Mouse (Mus musculus): ENCODE measurements around the gene Tmem40. TPM values are rescaled to one million over a fixed set of nuclear protein-coding genes. Genes with fewer than 3 reads are reported as not detected.

Tmem40 gene
- polyA plus RNA-seq, 1 experiment from 2014 or later, result 2.2 TPM

DNA sequence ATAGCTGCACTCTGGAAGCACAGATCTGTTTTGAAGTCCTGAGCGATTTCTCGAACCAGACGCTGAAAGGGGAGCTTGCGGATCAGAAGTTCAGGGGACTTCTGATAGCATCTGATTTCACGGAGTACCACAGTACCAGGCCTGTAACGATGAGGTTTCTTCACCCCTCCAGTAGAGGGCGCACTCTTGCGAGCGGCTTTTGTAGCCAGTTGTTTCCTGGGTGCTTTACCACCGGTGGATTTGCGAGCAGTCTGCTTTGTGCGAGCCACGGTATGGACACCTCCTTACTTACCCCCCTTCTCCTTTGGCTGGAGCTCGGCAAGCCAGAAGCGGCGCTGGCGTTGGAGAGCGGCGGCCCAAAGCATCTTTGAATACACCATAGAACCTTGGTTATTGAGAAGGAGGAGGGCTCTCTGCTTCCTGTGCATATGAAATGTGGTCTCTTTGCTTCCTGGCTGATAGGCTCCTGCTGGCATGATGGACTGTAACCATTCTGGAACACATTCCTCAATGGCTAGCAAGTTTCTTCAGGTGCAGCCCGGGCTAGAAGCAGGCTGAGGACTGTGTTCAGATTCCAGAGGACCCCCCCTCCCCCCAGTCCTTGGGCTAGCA is 8.0 kb upstream of the Tmem40 start:
- DNase-seq (ENCODE audit: low spot score), result no peak

- DNase-seq (ENCODE audit: low spot score), result peak; percentile 50
Observed at GRCm38 (mm10) chr6:115768207-115768606, 6.0 kb upstream of the Tmem40 start.

GRCm38 (mm10) chr6:115767357-115767756 is 5.1 kb upstream of the Tmem40 start:
- no peak for DNase-seq (ENCODE audit: low spot score)

DNA sequence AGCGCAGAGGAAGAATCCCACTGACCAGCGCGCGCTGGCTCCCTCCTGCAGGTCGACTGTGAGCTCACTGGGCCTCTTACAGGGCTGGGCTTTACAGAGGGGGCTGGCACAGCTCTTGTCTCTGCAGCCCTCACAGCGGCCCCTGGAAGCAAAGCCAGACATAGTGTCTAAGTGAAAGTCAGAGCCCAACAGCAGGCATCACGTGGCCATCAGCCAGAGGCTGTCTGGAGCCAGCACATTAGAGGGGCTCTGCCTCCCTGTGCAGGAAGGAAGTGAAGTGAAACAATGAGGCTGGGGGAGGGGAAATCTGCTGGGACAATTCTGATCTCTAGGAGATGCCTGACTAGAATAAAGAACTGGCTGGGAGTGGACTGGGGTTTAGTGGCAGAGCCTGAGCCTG is 2.0 kb upstream of the Tmem40 start:
- DNase-seq (ENCODE audit: low spot score), result peak; percentile 78

- no peak for DNase-seq (ENCODE audit: low spot score)
Observed at GRCm38 (mm10) chr6:115760982-115761381, 1.2 kb downstream of the Tmem40 start.

GRCm38 (mm10) chr6:115760137-115760536 is 2.1 kb downstream of the Tmem40 start:
- no peak for DNase-seq (ENCODE audit: low spot score)

- no peak for DNase-seq (ENCODE audit: low spot score)
Observed at GRCm38 (mm10) chr6:115759461-115759860, 2.7 kb downstream of the Tmem40 start.

DNA sequence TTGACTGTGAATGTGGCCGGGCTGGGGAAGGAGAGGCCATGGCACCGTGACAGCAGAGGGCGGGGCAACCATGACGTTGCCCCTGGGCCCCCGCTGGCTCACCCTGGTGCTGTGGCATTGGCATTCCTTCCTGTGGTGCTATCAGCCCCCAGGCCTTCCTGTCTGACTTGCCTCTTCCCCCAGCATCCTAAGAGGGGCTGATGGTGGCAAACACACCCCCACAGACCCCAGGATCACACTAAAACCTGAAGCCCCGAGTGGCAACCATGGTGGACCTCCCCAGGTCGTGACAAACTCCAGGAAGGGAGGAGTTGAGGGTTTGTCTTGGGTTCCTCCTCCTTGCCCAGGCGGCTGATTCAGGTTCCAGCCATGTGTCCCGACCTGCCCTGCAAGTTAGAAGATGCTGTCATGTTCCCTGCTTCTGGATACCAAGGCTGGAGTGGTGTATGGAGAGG is 3.2 kb downstream of the Tmem40 start:
- DNase-seq (ENCODE audit: low spot score), result no peak

- DNase-seq (ENCODE audit: low spot score), result no peak
Observed at GRCm38 (mm10) chr6:115755536-115755935, 6.7 kb downstream of the Tmem40 start.

- no peak for DNase-seq (ENCODE audit: low spot score)
Observed at GRCm38 (mm10) chr6:115746326-115746725, 15.9 kb downstream of the Tmem40 start.

GRCm38 (mm10) chr6:115743569-115743968 is 18.6 kb downstream of the Tmem40 start:
- DNase-seq (ENCODE audit: low spot score), result peak; percentile 37

DNA sequence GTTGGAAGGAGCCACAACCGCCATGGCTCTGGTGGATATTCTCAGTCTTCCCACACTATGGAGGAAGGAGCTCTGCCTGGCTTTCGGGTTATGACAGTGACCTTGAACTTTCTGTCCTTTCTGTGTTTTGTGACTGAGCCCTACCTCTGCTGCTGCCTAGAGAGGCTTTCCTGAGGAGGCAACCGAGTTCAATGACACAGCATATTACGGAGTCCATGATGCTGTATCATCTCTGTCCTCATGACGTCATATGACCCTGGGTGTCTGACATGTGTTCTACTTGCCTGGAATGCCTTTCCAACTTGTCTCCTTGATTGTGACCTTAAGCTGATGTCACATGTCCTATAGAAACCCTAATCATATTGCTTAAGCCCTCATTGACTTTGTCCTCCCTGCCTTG is 23.2 kb downstream of the Tmem40 start:
- no peak for DNase-seq (ENCODE audit: low spot score)

- DNase-seq (ENCODE audit: low spot score), result peak; percentile 46
Observed at GRCm38 (mm10) chr6:115734909-115735308, 27.3 kb downstream of the Tmem40 start.

GRCm38 (mm10) chr6:115732341-115732928 is 29.8 kb downstream of the Tmem40 start:
- DNase-seq (ENCODE audit: low spot score), result no peak

- DNase-seq (ENCODE audit: low spot score), result no peak
Observed at GRCm38 (mm10) chr6:115730560-115731342, 31.5 kb downstream of the Tmem40 start.

DNA sequence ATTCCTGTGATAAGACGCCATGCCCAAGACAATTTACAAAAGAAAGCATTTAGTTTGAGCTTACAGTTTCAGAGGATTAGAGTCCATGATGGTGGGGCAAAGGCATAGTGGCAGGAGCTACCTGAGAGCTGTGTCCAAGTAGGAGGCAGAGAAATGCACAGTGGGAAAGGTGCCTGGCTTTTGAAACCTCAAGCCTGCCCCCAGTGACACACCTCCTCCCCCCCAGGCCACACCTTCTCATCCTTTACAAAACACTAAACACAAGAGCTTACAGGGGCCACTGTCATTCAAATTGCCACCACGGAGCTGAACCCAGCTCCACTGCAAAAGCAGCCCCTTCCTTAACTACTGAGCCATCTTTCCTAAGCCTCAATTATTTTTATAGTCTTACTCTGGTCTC is 34.6 kb downstream of the Tmem40 start:
- no peak for DNase-seq (ENCODE audit: low spot score)

- peak; percentile 69 for DNase-seq (ENCODE audit: low spot score)
Observed at GRCm38 (mm10) chr6:115727108-115727507, 35.1 kb downstream of the Tmem40 start.

GRCm38 (mm10) chr6:115722246-115722645 is 40.0 kb downstream of the Tmem40 start:
- no peak for DNase-seq (ENCODE audit: low spot score)

DNA sequence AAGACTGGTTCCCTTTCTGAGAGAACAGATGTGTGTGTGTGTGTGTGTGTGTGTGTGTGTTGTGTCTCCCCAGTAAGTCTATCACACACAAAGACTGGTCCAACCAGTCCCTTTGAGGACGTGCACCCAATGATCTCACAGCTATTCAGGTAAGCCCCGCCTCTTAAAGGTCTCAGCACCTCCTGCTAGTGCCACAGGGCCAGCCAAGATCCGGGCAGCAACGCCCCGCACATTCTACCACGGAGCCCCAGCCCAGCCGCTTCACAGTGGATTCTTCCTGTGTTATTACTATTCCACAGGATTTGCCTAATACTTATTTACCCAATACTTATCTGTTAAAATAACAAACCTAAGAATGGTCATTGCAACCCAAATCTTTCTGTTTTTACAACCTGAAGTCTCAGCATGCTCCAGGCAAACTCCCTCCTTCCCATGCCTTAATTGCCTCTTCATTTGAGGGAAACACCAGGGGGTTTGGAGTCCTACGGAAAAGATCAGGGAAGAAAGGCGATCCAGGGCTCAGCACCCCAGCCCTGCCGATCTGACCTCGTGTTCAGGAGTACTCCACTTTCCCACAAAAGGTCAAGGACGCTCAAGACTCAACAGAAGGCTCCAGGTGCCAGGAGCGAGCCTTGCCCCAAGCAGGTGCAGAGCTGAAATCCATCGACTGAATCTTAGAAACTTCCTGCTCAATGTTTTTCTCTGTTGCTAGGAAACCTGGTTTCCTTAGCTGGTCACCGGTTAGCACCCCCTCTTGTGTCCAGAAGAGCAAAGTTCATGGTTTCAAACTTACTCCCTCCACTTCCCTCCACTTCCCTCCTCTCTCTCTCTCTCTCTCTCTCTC is 44.3 kb downstream of the Tmem40 start:
- peak; percentile 80 for DNase-seq (ENCODE audit: low spot score)

- DNase-seq (ENCODE audit: low spot score), result peak; percentile 78
Observed at GRCm38 (mm10) chr6:115717101-115717652, 45.0 kb downstream of the Tmem40 start.

- no peak for DNase-seq (ENCODE audit: low spot score)
Observed at GRCm38 (mm10) chr6:115711261-115711660, 50.9 kb downstream of the Tmem40 start.
